Mouse (Mus musculus) heart, adult 2 months (tissue): ENCODE data around the gene Tbc1d25. TPM values are rescaled to one million over a fixed set of nuclear protein-coding genes. Genes with fewer than 3 reads are reported as not detected.
A peak's percentile ranks its signal among the peaks of the same experiment; 100 is the strongest.

Experiments
- DNase-seq, 2 experiments: peaks; one replicate each; pipeline ENCODE4 v3.0.0; 2021
- H3K27ac ChIP-seq: fragments of 200-600 bp; 2 replicates; pipeline ENCODE4 v1.8.1; 2022
- H3K27me3 ChIP-seq: fragments of 200-500 bp; 2 replicates; pipeline ENCODE4 v1.6.1; 2012; ENCODE audit warnings: mild to moderate bottlenecking, low read length, inconsistent platforms, mixed read lengths; ENCODE audit not compliant: control insufficient read depth, insufficient read depth
- H3K36me3 ChIP-seq: fragments of 200-500 bp; 2 replicates; pipeline ENCODE4 v1.6.1; 2012; ENCODE audit warnings: low read length, inconsistent platforms; ENCODE audit not compliant: control insufficient read depth, insufficient read depth
- H3K4me1 ChIP-seq: fragments of 200-500 bp; 2 replicates; pipeline ENCODE4 v1.6.1; 2011; ENCODE audit warnings: low read length; ENCODE audit not compliant: control insufficient read depth, insufficient read depth
- H3K4me3 ChIP-seq: fragments of 200-600 bp; 2 replicates; pipeline ENCODE4 v1.8.1; 2022
- H3K79me2 ChIP-seq: fragments of 200-500 bp; replicated peaks from 2 replicates; pipeline ENCODE4 v1.6.1; 2012; ENCODE audit warnings: mild to moderate bottlenecking, inconsistent platforms, low read length, moderate library complexity, mixed read lengths; ENCODE audit not compliant: control insufficient read depth, insufficient read depth
- H3K9ac ChIP-seq: fragments of 200-500 bp; 2 replicates; pipeline ENCODE4 v1.6.1; 2012; ENCODE audit warnings: low read depth, mild to moderate bottlenecking, control low read depth, inconsistent platforms, low read length, mixed read lengths
- CTCF ChIP-seq: fragments of 200-600 bp; IDR thresholded peaks from 2 replicates; pipeline ENCODE4 v1.8.1; 2022; ENCODE audit warnings: antibody characterized with exemption, mild to moderate bottlenecking, moderate library complexity
- EP300 ChIP-seq: fragments of 200-500 bp; IDR thresholded peaks from 2 replicates; pipeline ENCODE4 v1.6.1; 2011; ENCODE audit warnings: low read depth, low read length, control low read depth; ENCODE audit not compliant: insufficient read depth
- POLR2A ChIP-seq: fragments of 200-500 bp; IDR thresholded peaks from 2 replicates; pipeline ENCODE4 v1.6.1; 2011; ENCODE audit warnings: mild to moderate bottlenecking, low read depth, low read length, control low read depth; ENCODE audit not compliant: insufficient read depth
- WGBS: fragments of 180-500 bp; shearing (Covaris S2); methylation state at CpG from one replicate; pipeline ENCODE4 v1.1.7; 2018; 5-methylcytosine and 5-hydroxymethylcytosine counted together
- intact Hi-C: fragments of 180-260 bp; cut with DNase I; formaldehyde crosslinking; loops from one replicate; pipeline ENCODE4 v1.15.1; 2025
- polyA plus RNA-seq: library from polyadenylated mRNA; depleted of rRNA; stranded (reverse); fragments of >200 nt; gene quantifications from 2 replicates; pipeline ENCODE4 v1.2.3, GENCODE M21; 2012
- total RNA-seq, 2 experiments: library from RNA; stranded (reverse); gene quantifications; 2 replicates each; pipeline ENCODE4 v1.2.3; 2021

Gene Tbc1d25
- total and polyA plus RNA-seq, 3 experiments = 3.7 to 8.7 (median 4.3) TPM

DNA sequence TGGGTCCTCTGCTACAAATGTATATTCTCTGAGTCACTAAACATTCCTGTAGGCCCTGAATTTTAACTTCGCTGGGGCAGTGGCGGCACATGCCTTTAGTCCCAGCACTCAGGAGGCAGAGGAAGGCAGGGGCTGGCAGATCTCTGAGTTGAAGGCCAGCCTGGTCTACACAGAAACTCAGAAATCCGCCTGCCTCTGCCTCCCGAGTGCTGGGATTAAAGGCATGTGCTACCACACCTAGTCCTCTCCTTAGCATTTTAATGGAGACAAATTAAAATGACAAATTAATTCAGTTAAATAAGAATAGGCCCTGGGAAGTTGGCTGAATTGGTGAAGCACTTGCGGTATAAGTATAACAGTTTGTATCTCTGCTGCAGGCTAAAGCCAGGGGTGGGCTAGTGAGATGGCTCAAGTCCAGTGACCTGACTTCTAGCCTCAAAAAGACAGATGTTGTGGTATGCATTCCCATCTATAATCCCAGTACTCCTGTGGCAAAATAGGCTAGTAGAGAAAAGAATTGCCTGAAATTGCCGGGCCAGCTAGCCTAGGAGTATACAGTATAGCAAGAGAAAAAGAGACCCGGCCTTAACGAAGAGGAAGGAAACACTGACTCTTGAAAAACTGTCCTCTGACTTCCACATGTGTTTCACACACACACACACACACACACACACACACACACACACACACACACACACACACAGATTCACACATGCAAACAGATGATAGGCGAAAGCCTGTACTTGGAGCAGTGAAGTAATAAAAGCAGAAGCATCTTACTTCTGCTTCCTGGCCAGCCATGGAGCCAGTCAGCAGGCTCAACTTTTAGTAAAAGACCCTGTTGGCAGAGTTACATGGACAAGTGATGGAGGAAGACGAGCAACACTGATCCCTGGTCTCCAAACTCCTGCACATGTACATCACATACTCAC is 8.0 kb downstream of the Tbc1d25 start:
- Histone ChIP-seq H3K27ac (no peak overlapping the region), H3K79me2 (no peaks in the 10 kb centered on the region), H3K27me3 (no peaks in the 10 kb centered on the region), H3K9ac (no peak overlapping the region), H3K4me3 (no peak overlapping the region), H3K4me1 (no peaks in the 10 kb centered on the region; the same call in 1 of the 2 replicates), H3K36me3 (no peaks in the 10 kb centered on the region)
- intact Hi-C loops = no loop called here
- whole genome bisulfite sequencing = 78% methylated on average over 10 of the region's 10 CpGs
- TF ChIP-seq POLR2A = no peak
- no peak for TF ChIP-seq EP300
- no peak for TF ChIP-seq CTCF
- peak in 1 of 2 experiments; percentile 5 for DNase-seq

DNA sequence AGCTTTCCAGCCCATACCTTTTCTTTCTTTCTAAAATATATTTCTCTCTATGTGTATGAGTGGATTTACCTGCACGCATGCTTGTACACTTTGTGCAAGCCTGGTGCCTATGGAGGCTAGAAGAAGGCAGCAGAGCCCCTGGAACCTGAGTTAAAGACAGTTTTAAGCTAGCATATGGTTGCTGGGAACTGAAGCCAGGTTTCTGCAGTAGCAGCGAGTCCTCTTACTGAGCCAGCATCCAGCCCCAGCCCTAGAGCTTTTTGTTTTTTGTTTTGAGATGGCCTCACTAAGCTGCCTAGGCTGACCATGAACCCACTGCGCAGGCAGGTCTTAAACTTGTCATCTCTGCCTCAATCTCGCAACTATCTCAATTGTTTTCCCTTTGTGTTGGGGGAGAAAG is 11.5 kb downstream of the Tbc1d25 start:
- WGBS = 76% methylated on average over 4 of the region's 4 CpGs
- no peaks in the 10 kb centered on the region for H3K27me3 ChIP-seq
- intact Hi-C loops = no loop called here
- no peaks in the 10 kb centered on the region for H3K79me2 ChIP-seq
- no peak overlapping the region for H3K4me3 ChIP-seq
- H3K9ac ChIP-seq = no peak overlapping the region
- TF ChIP-seq CTCF = no peak
- TF ChIP-seq EP300 = no peak
- no peak for TF ChIP-seq POLR2A
- H3K36me3 ChIP-seq = no peaks in the 10 kb centered on the region
- H3K27ac ChIP-seq = no peak overlapping the region
- DNase-seq = no peak
- no peaks in the 10 kb centered on the region; the same call in 1 of the 2 replicates for H3K4me1 ChIP-seq

DNA sequence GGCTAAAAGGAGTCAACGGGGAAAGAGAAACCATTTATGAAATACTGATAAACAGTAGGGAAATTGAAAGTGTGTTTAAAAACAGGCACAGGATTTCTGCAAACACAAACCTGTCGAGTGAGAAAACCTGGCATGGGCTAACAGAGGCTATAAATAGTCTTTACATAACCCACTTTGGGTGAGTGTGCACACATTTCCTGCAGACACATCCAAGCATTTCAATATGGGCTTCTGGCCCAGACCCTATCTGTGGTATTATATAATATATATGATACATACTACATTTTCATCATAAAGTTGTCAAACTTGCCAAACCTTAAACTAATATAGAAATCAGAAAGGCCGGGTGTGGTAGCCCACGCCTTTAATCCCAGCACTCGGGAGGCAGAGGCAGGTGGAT is 12.9 kb downstream of the Tbc1d25 start:
- WGBS = 70% methylated on average over 5 of the region's 5 CpGs
- Histone ChIP-seq H3K9ac (no peak overlapping the region), H3K27ac (no peak overlapping the region), H3K4me3 (no peak overlapping the region), H3K4me1 (no peaks in the 10 kb centered on the region), H3K27me3 (no peaks in the 10 kb centered on the region), H3K79me2 (no peaks in the 10 kb centered on the region), H3K36me3 (no peaks in the 10 kb centered on the region)
- TF ChIP-seq POLR2A (no peak), CTCF (no peak), EP300 (no peak)
- DNase-seq = no peak
- intact Hi-C loops = no loop called here

DNA sequence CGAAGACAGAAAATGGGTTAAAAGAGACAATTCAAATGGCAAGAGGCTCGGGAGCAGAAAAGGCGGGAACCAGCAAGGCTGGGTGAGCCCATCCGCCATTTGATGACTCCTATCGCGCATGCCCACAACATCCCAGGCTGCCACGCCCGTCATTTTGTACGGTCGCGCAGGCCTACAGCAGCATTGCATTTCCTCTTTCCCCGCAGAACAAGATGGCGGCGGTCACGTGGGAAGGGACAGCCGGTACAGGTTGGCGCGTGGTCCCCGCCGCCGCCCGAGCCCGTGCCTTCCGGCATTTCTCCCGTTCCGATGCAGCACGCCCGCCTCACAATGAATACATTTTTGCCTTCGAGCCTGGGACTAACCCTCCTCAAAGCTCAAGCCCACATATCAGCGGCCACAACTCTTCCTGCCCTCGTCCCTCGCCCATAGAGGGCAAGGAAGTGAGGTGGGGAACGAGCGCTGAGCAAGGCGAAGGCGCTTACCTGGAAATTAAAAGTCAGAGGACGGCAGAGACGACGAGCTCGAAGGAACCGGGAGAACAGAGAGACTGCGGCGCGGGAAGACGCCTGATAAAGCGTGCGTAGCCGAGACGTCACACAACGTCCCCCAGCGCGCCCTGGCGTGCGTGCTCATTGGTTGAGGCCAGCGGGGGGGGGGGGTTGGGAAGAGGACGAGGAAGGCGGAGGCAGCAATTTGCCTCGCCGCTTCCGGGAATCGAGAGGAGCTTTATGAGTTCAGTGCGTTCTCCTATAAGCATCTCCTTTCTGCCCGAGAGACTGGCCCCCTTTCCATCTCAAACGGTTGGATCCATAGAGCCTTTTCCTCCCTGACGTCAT is 30.6 kb downstream of the Tbc1d25 start, which contains the start of gene Rbm3:
TSS of gene Rbm3 (minus strand) at position 728 of the 839 bp plus-strand sequence.
- peak within 1 kb of the TSS; percentile 70 for H3K4me3 ChIP-seq
- DNase-seq = peak; percentile 86 to 89
- intact Hi-C loops = loop anchor here (10.0 kb wide), 1 partner anchor 109 kb away; the partner anchor contains the start of gene Ftsj1

DNA sequence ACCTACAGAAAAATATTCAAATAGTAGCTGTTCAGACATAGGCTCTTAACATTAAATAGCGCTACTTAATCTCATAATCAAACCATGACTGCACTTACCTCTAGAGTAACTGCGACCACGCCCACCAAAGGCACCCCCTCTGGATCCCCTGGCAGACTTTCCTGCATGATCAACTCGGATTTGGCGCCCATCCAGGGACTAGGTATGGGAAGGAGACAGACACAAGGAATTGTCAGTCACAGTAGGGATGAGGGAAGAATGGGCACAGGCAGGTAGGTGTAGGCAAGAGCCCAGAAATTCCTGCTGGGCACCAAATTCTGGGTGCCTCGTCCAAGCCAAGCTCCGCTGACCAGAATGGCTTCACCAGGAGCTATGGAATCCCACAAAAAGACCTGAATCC is 32.2 kb downstream of the Tbc1d25 start:
- TF ChIP-seq POLR2A (no peak), CTCF (no peak), EP300 (no peak)
- H3K4me1 ChIP-seq = peaks cover 2% of the 10 kb centered on the region; the same call in 1 of the 2 replicates
- H3K27ac ChIP-seq = no peak overlapping the region
- no peak for DNase-seq
- no peak overlapping the region for H3K4me3 ChIP-seq
- H3K27me3 ChIP-seq = no peaks in the 10 kb centered on the region
- H3K79me2 ChIP-seq = no peaks in the 10 kb centered on the region
- 58% methylated on average over 7 of the region's 7 CpGs for WGBS
- peaks cover 9% of the 10 kb centered on the region for H3K36me3 ChIP-seq
- intact Hi-C loops = loop anchor here (10.0 kb wide), 1 partner anchor 111 kb away; the partner anchor contains the start of gene Ftsj1
- no peak overlapping the region for H3K9ac ChIP-seq

More for the DNA sequence above, 30.6 kb downstream of the Tbc1d25 start, which contains the start of gene Rbm3:
- Histone ChIP-seq H3K79me2 (no peaks in the 10 kb centered on the region), H3K4me1 (peaks cover 2% of the 10 kb centered on the region; the same call in 1 of the 2 replicates), H3K36me3 (peaks cover 9% of the 10 kb centered on the region), H3K27ac (peak within 1 kb of the TSS; percentile 90), H3K27me3 (no peaks in the 10 kb centered on the region), H3K9ac (peak within 1 kb of the TSS; percentile 92)
- TF ChIP-seq CTCF (no peak), POLR2A (peak; percentile 90), EP300 (0 out of 2 replicates have a peak, but pooled peaks have one; percentile 22)
- 21% methylated on average over 65 of the region's 65 CpGs for WGBS
